Mouse (Mus musculus): ENCODE results near the gene Gsap. TPM values are rescaled to one million over a fixed set of nuclear protein-coding genes. Genes with fewer than 3 reads are reported as not detected.

Gene Gsap
- total and polyA plus RNA-seq, 3 experiments: 0.27 TPM; not detected in 2

GRCm38 (mm10) chr5:21307165-21307564 is 121.1 kb downstream of the Gsap start:
- ATAC-seq (ENCODE audit: extremely low read depth, insufficient number of reproducible peaks, low FRiP score, poor library complexity, severe bottlenecking): no peak
- TF ChIP-seq POLR2AphosphoS5 (IDR thresholded peaks at IDR 0.05; ENCODE audit: insufficient replicate concordance, low read depth, low read length): no peak
- TF ChIP-seq GATA2 (IDR thresholded peaks at IDR 0.05; ENCODE audit: borderline replicate concordance, low read depth, low read length): no peak
- no peak for TF ChIP-seq TAL1 (conservative IDR thresholded peaks at IDR 0.05; ENCODE audit: low read depth, low read length)
- no peak for TF ChIP-seq GATA1 (IDR thresholded peaks at IDR 0.05; ENCODE audit: borderline replicate concordance, low read length)
- no peak for TF ChIP-seq CTCF (IDR thresholded peaks at IDR 0.05; ENCODE audit: low read depth, low read length)
- no peaks in the 10 kb centered on the region for H3K9me3 ChIP-seq (replicated peaks)

GRCm38 (mm10) chr5:21314696-21315095 is 128.6 kb downstream of the Gsap start:
- ATAC-seq (ENCODE audit: extremely low read depth, insufficient number of reproducible peaks, low FRiP score, poor library complexity, severe bottlenecking) (no peak), DNase-seq (ENCODE audit: low spot score) (no peak)
- H3K36me3 ChIP-seq (replicated peaks): no peaks in the 10 kb centered on the region
- no peak overlapping the region for H3K4me3 ChIP-seq (ENCODE audit: low read depth, low read length)
- no peaks in the 10 kb centered on the region for H3K9me3 ChIP-seq (replicated peaks)
- TF ChIP-seq CTCF (IDR thresholded peaks at IDR 0.05; ENCODE audit: low read depth, low read length) (no peak), POLR2AphosphoS5 (IDR thresholded peaks at IDR 0.05; ENCODE audit: insufficient replicate concordance, low read depth, low read length) (no peak), GATA1 (IDR thresholded peaks at IDR 0.05; ENCODE audit: borderline replicate concordance, low read length) (no peak), GATA2 (IDR thresholded peaks at IDR 0.05; ENCODE audit: borderline replicate concordance, low read depth, low read length) (no peak), TAL1 (conservative IDR thresholded peaks at IDR 0.05; ENCODE audit: low read depth, low read length) (no peak)
- H3K27me3 ChIP-seq (ENCODE audit: insufficient read depth, low read length): peaks cover 5% of the 10 kb centered on the region; the same call in 1 of the 2 replicates
- no peaks in the 10 kb centered on the region for H3K4me1 ChIP-seq (ENCODE audit: insufficient read depth, low read depth, low read length)

More at GRCm38 (mm10) chr5:21307165-21307564, 121.1 kb downstream of the Gsap start:
- Histone ChIP-seq H3K27me3 (ENCODE audit: insufficient read depth, low read length) (peaks cover 4% of the 10 kb centered on the region; the same call in 1 of the 2 replicates), H3K4me1 (ENCODE audit: insufficient read depth, low read depth, low read length) (no peaks in the 10 kb centered on the region), H3K36me3 (replicated peaks) (no peaks in the 10 kb centered on the region), H3K4me3 (ENCODE audit: low read depth, low read length) (no peak overlapping the region)
- no peak for DNase-seq (ENCODE audit: low spot score)

GRCm38 (mm10) chr5:21320138-21320537 is 134.1 kb downstream of the Gsap start:
- DNase-seq (ENCODE audit: low spot score): no peak

GRCm38 (mm10) chr5:21326494-21326893 is 140.4 kb downstream of the Gsap start:
- TF ChIP-seq TAL1 (conservative IDR thresholded peaks at IDR 0.05; ENCODE audit: low read depth, low read length) (no peak), CTCF (IDR thresholded peaks at IDR 0.05; ENCODE audit: low read depth, low read length) (peak; percentile 60), GATA1 (IDR thresholded peaks at IDR 0.05; ENCODE audit: borderline replicate concordance, low read length) (no peak), GATA2 (IDR thresholded peaks at IDR 0.05; ENCODE audit: borderline replicate concordance, low read depth, low read length) (no peak)
- peaks cover 17% of the 10 kb centered on the region for H3K27me3 ChIP-seq (ENCODE audit: insufficient read depth, low read length)
- DNase-seq (ENCODE audit: low spot score): peak; percentile 41
- H3K9me3 ChIP-seq (replicated peaks): no peaks in the 10 kb centered on the region
- ATAC-seq (ENCODE audit: extremely low read depth, insufficient number of reproducible peaks, low FRiP score, poor library complexity, severe bottlenecking): peak; percentile 34; the same call in 1 of the 2 replicates
- no peaks in the 10 kb centered on the region for H3K4me1 ChIP-seq (ENCODE audit: insufficient read depth, low read depth, low read length)
- no peaks in the 10 kb centered on the region for H3K36me3 ChIP-seq (replicated peaks)
- H3K4me3 ChIP-seq (ENCODE audit: low read depth, low read length): no peak overlapping the region

More at GRCm38 (mm10) chr5:21320138-21320537, 134.1 kb downstream of the Gsap start:
- peaks cover 5% of the 10 kb centered on the region; the same call in 1 of the 2 replicates for H3K27me3 ChIP-seq (ENCODE audit: insufficient read depth, low read length)
- H3K4me1 ChIP-seq (ENCODE audit: insufficient read depth, low read depth, low read length): no peaks in the 10 kb centered on the region
- no peak overlapping the region for H3K4me3 ChIP-seq (ENCODE audit: low read depth, low read length)
- no peaks in the 10 kb centered on the region for H3K9me3 ChIP-seq (replicated peaks)
- ATAC-seq (ENCODE audit: extremely low read depth, insufficient number of reproducible peaks, low FRiP score, poor library complexity, severe bottlenecking): no peak
- TF ChIP-seq GATA2 (IDR thresholded peaks at IDR 0.05; ENCODE audit: borderline replicate concordance, low read depth, low read length): no peak
- TF ChIP-seq POLR2AphosphoS5 (IDR thresholded peaks at IDR 0.05; ENCODE audit: insufficient replicate concordance, low read depth, low read length): no peak
- TF ChIP-seq TAL1 (conservative IDR thresholded peaks at IDR 0.05; ENCODE audit: low read depth, low read length): no peak
- TF ChIP-seq CTCF (IDR thresholded peaks at IDR 0.05; ENCODE audit: low read depth, low read length): no peak
- TF ChIP-seq GATA1 (IDR thresholded peaks at IDR 0.05; ENCODE audit: borderline replicate concordance, low read length): no peak
- no peaks in the 10 kb centered on the region for H3K36me3 ChIP-seq (replicated peaks)

GRCm38 (mm10) chr5:21328560-21328959 is 142.5 kb downstream of the Gsap start:
- Histone ChIP-seq H3K27me3 (ENCODE audit: insufficient read depth, low read length) (peaks cover 19% of the 10 kb centered on the region), H3K4me3 (ENCODE audit: low read depth, low read length) (no peak overlapping the region), H3K36me3 (replicated peaks) (no peaks in the 10 kb centered on the region), H3K9me3 (replicated peaks) (no peaks in the 10 kb centered on the region), H3K4me1 (ENCODE audit: insufficient read depth, low read depth, low read length) (no peaks in the 10 kb centered on the region)
- TF ChIP-seq POLR2AphosphoS5 (IDR thresholded peaks at IDR 0.05; ENCODE audit: insufficient replicate concordance, low read depth, low read length): no peak
- no peak for TF ChIP-seq TAL1 (conservative IDR thresholded peaks at IDR 0.05; ENCODE audit: low read depth, low read length)
- TF ChIP-seq CTCF (IDR thresholded peaks at IDR 0.05; ENCODE audit: low read depth, low read length): no peak
- no peak for TF ChIP-seq GATA2 (IDR thresholded peaks at IDR 0.05; ENCODE audit: borderline replicate concordance, low read depth, low read length)
- no peak for TF ChIP-seq GATA1 (IDR thresholded peaks at IDR 0.05; ENCODE audit: borderline replicate concordance, low read length)
- ATAC-seq (ENCODE audit: extremely low read depth, insufficient number of reproducible peaks, low FRiP score, poor library complexity, severe bottlenecking): no peak
- no peak for DNase-seq (ENCODE audit: low spot score)

GRCm38 (mm10) chr5:21329672-21330665 is 143.9 kb downstream of the Gsap start:
- H3K36me3 ChIP-seq (replicated peaks): no peaks in the 10 kb centered on the region
- no peaks in the 10 kb centered on the region for H3K9me3 ChIP-seq (replicated peaks)
- no peak for TF ChIP-seq GATA1 (IDR thresholded peaks at IDR 0.05; ENCODE audit: borderline replicate concordance, low read length)
- no peak overlapping the region for H3K4me3 ChIP-seq (ENCODE audit: low read depth, low read length)
- peaks cover 24% of the 10 kb centered on the region for H3K27me3 ChIP-seq (ENCODE audit: insufficient read depth, low read length)
- no peaks in the 10 kb centered on the region for H3K4me1 ChIP-seq (ENCODE audit: insufficient read depth, low read depth, low read length)
- ATAC-seq (ENCODE audit: extremely low read depth, insufficient number of reproducible peaks, low FRiP score, poor library complexity, severe bottlenecking): no peak
- DNase-seq (ENCODE audit: low spot score): no peak
